Mouse (Mus musculus): Measurements from ENCODE around the gene Adcyap1. TPM values are rescaled to one million over a fixed set of nuclear protein-coding genes. Genes with fewer than 3 reads are reported as not detected.
A peak's percentile ranks its signal among the peaks of the same experiment; 100 is the strongest.

The Adcyap1 gene
- polyA plus RNA-seq, 1 experiment from 2014 or later = 0.64 TPM

- Histone ChIP-seq H3K36me3 (ENCODE audit: control insufficient read depth, insufficient read depth, low read length) (no peaks in the 10 kb centered on the region), H3K4me3 (ENCODE audit: low read length) (peak overlapping the region; percentile 34), H3K27ac (ENCODE audit: low read length) (no peak overlapping the region), H3K9ac (ENCODE audit: low read depth, low read length) (0 out of 2 replicates have a peak overlapping the region, but pooled peaks have one; percentile 4), H3K4me2 (ENCODE audit: low read depth, low read length) (peak overlapping the region; percentile 48), H3K4me1 (ENCODE audit: control insufficient read depth, insufficient read depth, low read length) (peaks cover 3% of the 10 kb centered on the region; the same call in 1 of the 2 replicates), H3K9me3 (ENCODE audit: control insufficient read depth, low read length) (no peaks in the 10 kb centered on the region), H3K27me3 (replicated peaks; ENCODE audit: control insufficient read depth, insufficient read depth, low read length) (peaks cover 67% of the 10 kb centered on the region)
- peak; percentile 68 for ATAC-seq
- WGBS = under 1% methylated on average over 44 of the region's 44 CpGs
Measured at GRCm38 (mm10) chr17:93202165-93203075, 3.6 kb downstream of the Adcyap1 start.

- Histone ChIP-seq H3K4me2 (ENCODE audit: low read depth, low read length) (peak overlapping the region; percentile 48), H3K27me3 (replicated peaks; ENCODE audit: control insufficient read depth, insufficient read depth, low read length) (peaks cover 60% of the 10 kb centered on the region), H3K36me3 (ENCODE audit: control insufficient read depth, insufficient read depth, low read length) (no peaks in the 10 kb centered on the region), H3K4me3 (ENCODE audit: low read length) (peak overlapping the region; percentile 34), H3K27ac (ENCODE audit: low read length) (no peak overlapping the region), H3K9ac (ENCODE audit: low read depth, low read length) (no peak overlapping the region), H3K9me3 (ENCODE audit: control insufficient read depth, low read length) (no peaks in the 10 kb centered on the region), H3K4me1 (ENCODE audit: control insufficient read depth, insufficient read depth, low read length) (peaks cover 3% of the 10 kb centered on the region; the same call in 1 of the 2 replicates)
- no peak for ATAC-seq
- 1% methylated on average over 33 of the region's 34 CpGs for WGBS
Measured at GRCm38 (mm10) chr17:93203076-93204031, 4.5 kb downstream of the Adcyap1 start.

- no peaks in the 10 kb centered on the region for H3K4me1 ChIP-seq (ENCODE audit: control insufficient read depth, insufficient read depth, low read length)
- H3K9me3 ChIP-seq (ENCODE audit: control insufficient read depth, low read length) = no peaks in the 10 kb centered on the region
- no peak overlapping the region for H3K27ac ChIP-seq (ENCODE audit: low read length)
- H3K9ac ChIP-seq (ENCODE audit: low read depth, low read length) = no peak overlapping the region
- no peak overlapping the region for H3K4me2 ChIP-seq (ENCODE audit: low read depth, low read length)
- no peak overlapping the region for H3K4me3 ChIP-seq (ENCODE audit: low read length)
- H3K27me3 ChIP-seq (replicated peaks; ENCODE audit: control insufficient read depth, insufficient read depth, low read length) = no peaks in the 10 kb centered on the region
- ATAC-seq = no peak
- no peaks in the 10 kb centered on the region for H3K36me3 ChIP-seq (ENCODE audit: control insufficient read depth, insufficient read depth, low read length)
- WGBS = 70% methylated on average over 6 of the region's 6 CpGs
Measured at GRCm38 (mm10) chr17:93217785-93218184, 19.0 kb downstream of the Adcyap1 start.

- ATAC-seq = no peak
- Histone ChIP-seq H3K27me3 (replicated peaks; ENCODE audit: control insufficient read depth, insufficient read depth, low read length) (no peaks in the 10 kb centered on the region), H3K36me3 (ENCODE audit: control insufficient read depth, insufficient read depth, low read length) (no peaks in the 10 kb centered on the region), H3K9me3 (ENCODE audit: control insufficient read depth, low read length) (no peaks in the 10 kb centered on the region), H3K4me2 (ENCODE audit: low read depth, low read length) (no peak overlapping the region), H3K4me3 (ENCODE audit: low read length) (no peak overlapping the region), H3K27ac (ENCODE audit: low read length) (no peak overlapping the region), H3K4me1 (ENCODE audit: control insufficient read depth, insufficient read depth, low read length) (no peaks in the 10 kb centered on the region), H3K9ac (ENCODE audit: low read depth, low read length) (no peak overlapping the region)
- WGBS = 63% methylated on average over 2 of the region's 2 CpGs
Measured at GRCm38 (mm10) chr17:93218640-93219039, 19.8 kb downstream of the Adcyap1 start.

- no peaks in the 10 kb centered on the region for H3K27me3 ChIP-seq (replicated peaks; ENCODE audit: control insufficient read depth, insufficient read depth, low read length)
- H3K4me1 ChIP-seq (ENCODE audit: control insufficient read depth, insufficient read depth, low read length) = no peaks in the 10 kb centered on the region
- H3K27ac ChIP-seq (ENCODE audit: low read length) = no peak overlapping the region
- ATAC-seq = no peak
- H3K9ac ChIP-seq (ENCODE audit: low read depth, low read length) = no peak overlapping the region
- H3K4me2 ChIP-seq (ENCODE audit: low read depth, low read length) = no peak overlapping the region
- no peaks in the 10 kb centered on the region for H3K9me3 ChIP-seq (ENCODE audit: control insufficient read depth, low read length)
- no peaks in the 10 kb centered on the region for H3K36me3 ChIP-seq (ENCODE audit: control insufficient read depth, insufficient read depth, low read length)
- no peak overlapping the region for H3K4me3 ChIP-seq (ENCODE audit: low read length)
Measured at GRCm38 (mm10) chr17:93237355-93237754, 38.5 kb downstream of the Adcyap1 start.

Measured in intestine, embryonic 16.5 days (tissue).